Mouse (Mus musculus) forebrain, postnatal 0 days (tissue): ENCODE results near the gene Zbtb38. TPM values are rescaled to one million over a fixed set of nuclear protein-coding genes. Genes with fewer than 3 reads are reported as not detected.

Experiments
- ATAC-seq: fragments of 200-750 bp; cut with Nextera tagmentation; 2 replicates; pipeline ENCODE4 v1.8.0; 2017; ENCODE audit warnings: mild to moderate bottlenecking, moderate library complexity
- DNase-seq: peaks from one replicate; pipeline ENCODE4 v3.0.0-alpha.2; 2015
- H3K27ac ChIP-seq: fragments of 300-500 bp; sonication (generic); 2 replicates; pipeline ENCODE4 v1.5.1; 2014; ENCODE audit warnings: low read depth, mild to moderate bottlenecking, antibody characterized with exemption, low read length, moderate library complexity, mixed read lengths
- H3K27me3 ChIP-seq: fragments of 300-500 bp; sonication (generic); 2 replicates; pipeline ENCODE4 v1.6.1; 2014; ENCODE audit warnings: mild to moderate bottlenecking, low read length, mixed read lengths; ENCODE audit not compliant: insufficient read depth
- H3K36me3 ChIP-seq: fragments of 300-500 bp; sonication (generic); 2 replicates; pipeline ENCODE4 v1.6.1; 2014; ENCODE audit warnings: mild to moderate bottlenecking, moderate library complexity; ENCODE audit not compliant: insufficient read depth
- H3K4me1 ChIP-seq: fragments of 300-500 bp; sonication (generic); 2 replicates; pipeline ENCODE4 v1.6.1; 2014; ENCODE audit warnings: antibody characterized with exemption; ENCODE audit not compliant: insufficient read depth
- H3K4me2 ChIP-seq: fragments of 300-500 bp; sonication (generic); 2 replicates; pipeline ENCODE4 v1.6.1; 2014; ENCODE audit warnings: low read depth, mild to moderate bottlenecking, moderate library complexity
- H3K4me3 ChIP-seq: fragments of 300-500 bp; sonication (generic); 2 replicates; pipeline ENCODE4 v1.5.1; 2014; ENCODE audit warnings: low read depth, low read length, mixed read lengths
- H3K9ac ChIP-seq: fragments of 300-500 bp; sonication (generic); 2 replicates; pipeline ENCODE4 v1.6.1; 2014; ENCODE audit warnings: mild to moderate bottlenecking
- H3K9me3 ChIP-seq: fragments of 300-500 bp; sonication (generic); 2 replicates; pipeline ENCODE4 v1.6.1; 2016; ENCODE audit warnings: low read length
- CTCF ChIP-seq: sonication (generic); IDR thresholded peaks from 2 replicates; pipeline ENCODE4 v1.5.1; 2016; ENCODE audit warnings: antibody characterized with exemption, control low read depth, low read depth
- WGBS: fragments of 180-500 bp; shearing (Covaris S2); extraction: QIAGEN DNeasy Blood & Tissue Kit; methylation state at CpG from one replicate; pipeline ENCODE4 v1.1.7; 2014; 5-methylcytosine and 5-hydroxymethylcytosine counted together
- polyA plus RNA-seq: library from polyadenylated mRNA; unstranded; fragments of >200 nt; fragmentation: Nextera tagmentation; extraction: Ambion mirVana; gene quantifications from 2 replicates; pipeline ENCODE4 v1.2.1, GENCODE M21; 2015
- total RNA-seq: library from RNA; depleted of rRNA; stranded (reverse); fragments of >200 nt; gene quantifications from 2 replicates; pipeline ENCODE4 v1.2.3, GENCODE M21; 2014

Zbtb38 gene
- total and polyA plus RNA-seq, 2 experiments from 2014 or later, result 44.2 to 68.3 TPM

GRCm38 (mm10) chr9:96753392-96753791, 761 bp upstream of the Zbtb38 start:
- Histone ChIP-seq H3K4me1 (no peaks in the 10 kb centered on the region), H3K9ac (no peak overlapping the region), H3K36me3 (no peaks in the 10 kb centered on the region), H3K27me3 (no peaks in the 10 kb centered on the region), H3K9me3 (no peaks in the 10 kb centered on the region), H3K4me2 (no peak overlapping the region), H3K27ac (no peak overlapping the region), H3K4me3 (no peak overlapping the region)
- 83% methylated on average over 8 of the region's 8 CpGs for WGBS
- TF ChIP-seq CTCF, result no peak
- no peak for ATAC-seq
- DNase-seq, result no peak

- Histone ChIP-seq H3K4me1 (no peaks in the 10 kb centered on the region), H3K4me3 (no peak overlapping the region), H3K27ac (no peak overlapping the region), H3K9ac (no peak overlapping the region), H3K4me2 (no peak overlapping the region), H3K36me3 (no peaks in the 10 kb centered on the region), H3K27me3 (no peaks in the 10 kb centered on the region), H3K9me3 (no peaks in the 10 kb centered on the region)
- no peak for TF ChIP-seq CTCF
- ATAC-seq, result no peak
- DNase-seq, result no peak
- 87% methylated on average over 15 of the region's 15 CpGs for WGBS
Measured at GRCm38 (mm10) chr9:96751821-96752602, 619 bp downstream of the Zbtb38 start.

- H3K27ac ChIP-seq, result no peak overlapping the region
- no peak overlapping the region for H3K4me3 ChIP-seq
- WGBS, result 98% methylated on average over 11 of the region's 11 CpGs
- no peak for ATAC-seq
- H3K36me3 ChIP-seq, result no peaks in the 10 kb centered on the region
- H3K4me1 ChIP-seq, result no peaks in the 10 kb centered on the region
- no peak for TF ChIP-seq CTCF
- H3K9ac ChIP-seq, result no peak overlapping the region
- DNase-seq, result no peak
- no peaks in the 10 kb centered on the region for H3K27me3 ChIP-seq
- H3K9me3 ChIP-seq, result no peaks in the 10 kb centered on the region
- no peak overlapping the region for H3K4me2 ChIP-seq
Measured at GRCm38 (mm10) chr9:96750636-96751035, 2.0 kb downstream of the Zbtb38 start.

- Histone ChIP-seq H3K36me3 (no peaks in the 10 kb centered on the region), H3K27ac (no peak overlapping the region), H3K4me3 (no peak overlapping the region), H3K27me3 (no peaks in the 10 kb centered on the region), H3K9me3 (no peaks in the 10 kb centered on the region), H3K4me1 (no peaks in the 10 kb centered on the region), H3K4me2 (no peak overlapping the region), H3K9ac (no peak overlapping the region)
- WGBS, result 95% methylated on average over 9 of the region's 9 CpGs
- ATAC-seq (no peak), DNase-seq (no peak)
- no peak for TF ChIP-seq CTCF
Measured at GRCm38 (mm10) chr9:96746527-96746926, 6.1 kb downstream of the Zbtb38 start.

- 90% methylated on average over 2 of the region's 2 CpGs for WGBS
- ATAC-seq, result no peak
- Histone ChIP-seq H3K9ac (no peak overlapping the region), H3K9me3 (no peaks in the 10 kb centered on the region), H3K4me3 (no peak overlapping the region), H3K27me3 (no peaks in the 10 kb centered on the region), H3K36me3 (no peaks in the 10 kb centered on the region), H3K27ac (no peak overlapping the region), H3K4me2 (no peak overlapping the region), H3K4me1 (peaks cover 5% of the 10 kb centered on the region; the same call in 1 of the 2 replicates)
- TF ChIP-seq CTCF, result no peak
- no peak for DNase-seq
Measured at GRCm38 (mm10) chr9:96744909-96745308, 7.7 kb downstream of the Zbtb38 start.

- H3K4me1 ChIP-seq, result peaks cover 5% of the 10 kb centered on the region; the same call in 1 of the 2 replicates
- no peak overlapping the region for H3K4me2 ChIP-seq
- H3K9me3 ChIP-seq, result no peaks in the 10 kb centered on the region
- H3K36me3 ChIP-seq, result no peaks in the 10 kb centered on the region
- no peak overlapping the region for H3K9ac ChIP-seq
- WGBS, result 76% methylated on average over 17 of the region's 17 CpGs
- DNase-seq (no peak), ATAC-seq (no peak)
- no peak overlapping the region for H3K4me3 ChIP-seq
- H3K27ac ChIP-seq, result 0 out of 2 replicates have a peak overlapping the region, but pooled peaks have one; percentile 36
- H3K27me3 ChIP-seq, result no peaks in the 10 kb centered on the region
- no peak for TF ChIP-seq CTCF
Measured at GRCm38 (mm10) chr9:96741365-96742085, 11.1 kb downstream of the Zbtb38 start.

- Histone ChIP-seq H3K9me3 (no peaks in the 10 kb centered on the region), H3K4me3 (no peak overlapping the region), H3K4me2 (no peak overlapping the region), H3K36me3 (no peaks in the 10 kb centered on the region), H3K27ac (peak overlapping the region; percentile 36), H3K4me1 (peaks cover 5% of the 10 kb centered on the region; the same call in 1 of the 2 replicates), H3K27me3 (no peaks in the 10 kb centered on the region), H3K9ac (no peak overlapping the region)
- 64% methylated on average over 15 of the region's 15 CpGs for WGBS
- ATAC-seq (no peak; the same call in 1 of the 2 replicates), DNase-seq (no peak)
- no peak for TF ChIP-seq CTCF
Measured at GRCm38 (mm10) chr9:96740712-96741364, 11.8 kb downstream of the Zbtb38 start.
